Mouse (Mus musculus): ENCODE results near the gene Ccdc146.

The Ccdc146 gene

GRCm38 (mm10) chr5:21264352-21265021 lies 160.0 kb downstream of the Ccdc146 start:
- no peak for DNase-seq (ENCODE audit: low read depth, low spot score)

DNA sequence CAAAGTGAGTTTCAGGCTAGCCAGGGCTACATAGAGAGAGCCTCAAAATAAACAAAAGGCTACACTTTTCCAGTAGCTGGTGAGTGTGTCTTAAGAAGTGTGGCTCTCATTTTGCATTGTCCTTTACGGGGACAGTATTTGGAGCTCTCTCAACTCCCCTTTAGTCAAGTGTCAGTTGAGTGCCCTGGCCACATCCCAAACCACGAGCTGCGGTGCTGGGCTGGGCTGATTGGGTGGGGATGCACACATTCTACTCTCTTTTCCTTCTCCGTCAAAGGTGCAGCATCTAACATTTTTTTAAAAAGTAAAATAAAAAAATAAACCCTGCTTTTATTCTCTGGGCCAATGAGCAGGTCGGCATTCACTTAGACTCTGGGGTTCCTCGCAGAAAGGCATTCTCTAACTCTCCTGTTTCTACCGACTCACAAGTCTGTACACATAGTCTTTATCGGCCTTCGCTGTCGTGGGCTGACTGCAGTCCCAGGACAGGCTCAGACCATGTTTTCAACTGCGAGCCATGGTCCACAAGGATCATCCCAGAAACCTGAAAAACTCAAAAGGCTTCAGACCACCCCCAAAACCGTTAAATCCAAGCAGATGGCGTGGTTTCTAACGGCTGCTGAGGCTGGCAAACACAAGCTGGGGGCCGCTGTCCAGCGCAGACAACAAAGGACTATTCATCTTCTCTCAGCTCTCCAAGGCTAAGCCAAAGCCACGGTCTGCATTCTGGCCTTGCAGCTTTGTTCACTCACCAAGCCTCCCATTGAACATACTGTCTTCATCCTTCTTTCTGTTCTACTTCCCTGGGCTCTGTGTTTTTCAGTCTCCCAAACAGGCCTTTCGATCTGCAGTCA lies 161.0 kb downstream of the Ccdc146 start:
- DNase-seq (ENCODE audit: low read depth, low spot score) = no peak

DNA sequence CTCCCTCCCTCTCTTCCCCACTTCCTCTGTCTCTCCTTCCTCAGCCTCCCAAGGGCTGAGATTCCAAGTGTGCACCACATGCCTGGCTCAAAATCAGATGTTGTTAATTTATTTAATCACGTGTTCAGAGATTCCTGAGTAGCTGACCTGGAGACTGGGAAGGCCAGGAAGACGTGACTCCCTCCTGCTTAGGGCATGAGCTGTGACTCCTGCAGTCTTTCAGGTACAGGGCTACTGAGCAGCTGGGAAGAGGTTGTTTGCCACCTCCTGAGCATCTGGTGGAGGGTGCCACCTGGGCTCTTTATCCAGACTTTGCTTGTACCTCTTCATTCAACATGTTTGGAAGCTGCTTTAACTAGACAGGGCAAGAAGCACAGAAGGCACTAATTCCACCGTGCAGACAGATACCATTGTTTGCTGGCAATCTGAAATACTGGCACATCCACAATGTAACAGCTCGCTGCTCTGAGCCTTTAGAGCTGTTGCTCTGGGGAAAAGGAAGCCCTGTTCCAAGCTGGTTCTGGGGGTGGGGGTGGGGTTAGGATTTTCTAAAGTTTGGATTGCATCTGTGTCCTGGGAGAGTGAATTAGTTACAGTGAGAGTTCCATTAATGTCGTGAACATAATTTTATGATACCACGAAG lies 163.2 kb downstream of the Ccdc146 start:
- no peak for DNase-seq (ENCODE audit: low read depth, low spot score)

DNA sequence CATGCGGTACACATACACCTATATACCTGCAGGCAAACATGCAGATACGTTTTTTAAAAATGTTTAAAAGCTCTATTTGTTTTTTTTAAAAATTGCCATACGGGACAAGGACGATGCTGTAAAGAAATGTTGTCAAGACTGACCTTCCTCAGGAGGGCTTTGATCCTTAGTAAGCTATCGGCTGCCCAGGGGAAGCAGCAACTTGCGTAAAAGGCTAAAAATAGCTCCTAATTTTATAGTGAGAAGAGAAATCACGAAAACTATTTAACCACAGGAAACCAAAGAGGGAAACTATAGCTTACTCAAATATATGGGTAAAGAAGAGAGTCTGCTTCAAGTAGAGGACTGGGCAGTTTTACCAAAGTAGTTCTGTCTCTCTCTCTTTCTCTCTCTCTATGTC lies 163.7 kb downstream of the Ccdc146 start:
- no peak for DNase-seq (ENCODE audit: low read depth, low spot score)

GRCm38 (mm10) chr5:21257806-21258205 lies 166.7 kb downstream of the Ccdc146 start:
- peak; percentile 81 for DNase-seq (ENCODE audit: low read depth, low spot score)

- DNase-seq (ENCODE audit: low read depth, low spot score) = peak; percentile 87
Measured at GRCm38 (mm10) chr5:21257126-21257525, 167.4 kb downstream of the Ccdc146 start.

DNA sequence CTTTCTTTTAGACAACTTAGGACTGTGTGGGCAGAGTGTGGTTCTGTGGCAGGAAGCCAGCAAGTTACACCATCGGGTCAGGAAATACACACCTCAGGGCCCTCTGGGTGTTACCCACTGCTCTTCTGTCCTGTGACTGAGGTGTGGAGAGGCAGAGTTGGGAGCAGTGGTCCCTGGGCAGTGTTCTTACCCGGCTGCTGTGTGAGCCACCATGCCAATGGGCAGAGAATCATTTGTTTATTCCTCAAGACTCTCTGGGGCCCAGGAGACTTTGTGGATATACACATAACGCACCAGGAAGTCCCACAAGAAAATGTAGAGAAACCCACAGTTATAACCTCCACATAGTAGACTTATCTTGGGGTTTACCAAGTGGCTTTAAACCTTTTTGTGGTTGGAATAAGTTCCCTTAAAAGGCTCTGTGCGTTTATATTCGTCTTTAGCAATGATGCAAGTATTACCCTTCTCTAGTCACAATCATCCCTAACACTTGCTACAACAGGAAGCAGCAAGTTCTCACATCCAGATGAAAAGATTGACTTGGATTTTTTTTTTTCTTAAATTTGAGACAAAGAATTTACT lies 168.8 kb downstream of the Ccdc146 start:
- DNase-seq (ENCODE audit: low read depth, low spot score) = no peak

DNA sequence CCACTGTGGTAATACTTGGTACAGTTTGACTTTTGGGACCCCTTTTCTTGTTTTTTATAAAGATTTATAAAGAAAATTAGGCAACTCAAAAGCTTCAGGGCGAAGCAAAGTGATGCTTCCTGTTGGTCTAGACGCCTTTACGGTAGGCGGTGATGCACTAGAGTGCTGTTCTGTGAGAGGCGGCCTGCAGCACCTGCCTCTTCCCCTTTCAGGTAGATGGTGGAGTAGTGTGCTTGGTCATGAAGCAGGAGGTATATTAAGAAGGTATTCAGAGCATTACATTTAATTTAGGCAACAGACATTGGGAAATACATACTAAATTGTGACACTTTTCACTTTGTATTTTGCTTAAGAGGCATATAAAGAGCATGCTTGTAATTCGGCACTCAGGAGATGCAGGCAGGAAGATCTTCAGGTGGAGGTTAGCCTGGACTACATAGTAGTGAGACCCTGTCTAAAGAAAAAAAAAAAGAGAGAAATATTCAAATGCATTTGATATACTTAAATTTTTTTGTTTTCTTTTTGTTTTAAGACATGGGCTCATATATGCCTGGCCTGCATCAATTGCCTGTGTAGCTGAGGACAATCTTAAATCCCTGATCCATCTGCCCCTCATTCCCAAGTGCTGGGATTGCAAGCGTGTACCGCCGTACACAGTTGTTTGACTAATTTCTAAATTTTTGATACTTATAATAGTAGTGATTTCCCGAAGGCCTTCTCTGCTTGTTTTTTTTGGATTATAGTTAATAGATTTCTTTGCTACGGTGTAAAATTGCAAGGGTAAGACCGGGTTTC lies 169.5 kb downstream of the Ccdc146 start:
- no peak for DNase-seq (ENCODE audit: low read depth, low spot score)

GRCm38 (mm10) chr5:21248834-21249233 lies 175.6 kb downstream of the Ccdc146 start:
- DNase-seq (ENCODE audit: low read depth, low spot score) = no peak

GRCm38 (mm10) chr5:21247916-21248315 lies 176.6 kb downstream of the Ccdc146 start:
- no peak for DNase-seq (ENCODE audit: low read depth, low spot score)

GRCm38 (mm10) chr5:21246794-21247193 lies 177.7 kb downstream of the Ccdc146 start:
- peak; percentile 29 for DNase-seq (ENCODE audit: low read depth, low spot score)

DNA sequence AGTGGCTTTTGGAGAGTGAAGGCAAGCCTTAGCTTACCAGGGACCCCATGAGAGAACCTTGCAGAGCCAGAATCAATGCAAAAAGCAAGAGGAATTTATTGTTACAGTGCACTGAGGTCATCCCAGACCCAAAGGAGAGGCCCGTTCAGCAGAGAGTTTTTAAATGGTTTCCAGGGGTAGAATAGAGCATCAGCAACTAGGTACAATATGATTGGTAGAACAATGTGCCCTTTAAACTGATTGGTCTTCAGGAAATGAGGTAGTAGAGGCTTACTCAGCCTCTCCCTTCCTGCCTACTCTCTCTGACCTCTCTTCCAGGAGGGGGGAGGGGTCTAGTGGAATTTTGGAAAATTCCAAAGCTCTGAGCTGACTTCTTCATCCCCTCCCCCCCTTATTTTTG lies 179.2 kb downstream of the Ccdc146 start:
- DNase-seq (ENCODE audit: low read depth, low spot score) = peak; percentile 63

- DNase-seq (ENCODE audit: low read depth, low spot score) = peak; percentile 92
Measured at GRCm38 (mm10) chr5:21244575-21244974, 179.9 kb downstream of the Ccdc146 start.

Data from ZHBTc4 (cell line).